Mouse (Mus musculus) frontal cortex, postnatal 36 days (tissue): Measurements from ENCODE around the gene Nek3.

Experiments used
- DNase-seq, 2 experiments: peaks; one replicate each; pipeline ENCODE4 v3.0.0; 2022; ENCODE audit warnings: low spot score in 2 of 2

Gene Nek3

GRCm38 (mm10) chr8:22166080-22166603 lies at the start of gene Nek3:
Gene Nek3, minus strand, starts transcription at chr8:22166435.
- DNase-seq, result peak; percentile 72 to 73

GRCm38 (mm10) chr8:22214826-22215225 lies 48.6 kb upstream of the Nek3 start:
- DNase-seq, result no peak

GRCm38 (mm10) chr8:22209012-22209411 lies 42.8 kb upstream of the Nek3 start:
- DNase-seq, result no peak

GRCm38 (mm10) chr8:22207535-22207934 lies 41.3 kb upstream of the Nek3 start:
- DNase-seq, result no peak

- no peak for DNase-seq
These were observed 33.2 kb upstream of the Nek3 start for GRCm38 (mm10) chr8:22199481-22199880.

- no peak for DNase-seq
These were observed 31.7 kb upstream of the Nek3 start for GRCm38 (mm10) chr8:22197914-22198313.

- DNase-seq, result no peak
These were observed 27.3 kb upstream of the Nek3 start for GRCm38 (mm10) chr8:22193432-22194010.

GRCm38 (mm10) chr8:22192660-22193431 lies 26.6 kb upstream of the Nek3 start, which contains the start of gene Vps36:
Gene Vps36, plus strand, starts transcription at chr8:22192809.
- peak; percentile 85 to 87 for DNase-seq

GRCm38 (mm10) chr8:22185431-22186397 lies 19.5 kb upstream of the Nek3 start, which contains the start of gene Ckap2:
Gene Ckap2, minus strand, starts transcription at chr8:22185819.
- peak; percentile 82 to 84 for DNase-seq

GRCm38 (mm10) chr8:22184884-22185283 lies 18.6 kb upstream of the Nek3 start:
- DNase-seq, result no peak

GRCm38 (mm10) chr8:22175966-22176365 lies 9.7 kb upstream of the Nek3 start:
- no peak for DNase-seq

GRCm38 (mm10) chr8:22169167-22169566 lies 2.9 kb upstream of the Nek3 start:
- peak in 1 of 2 experiments; percentile 31 for DNase-seq

GRCm38 (mm10) chr8:22165251-22166079 lies 770 bp downstream of the Nek3 start:
- no peak for DNase-seq

GRCm38 (mm10) chr8:22164431-22164830 lies 1.8 kb downstream of the Nek3 start:
- no peak for DNase-seq

- DNase-seq, result no peak
These were observed 4.0 kb downstream of the Nek3 start for GRCm38 (mm10) chr8:22162206-22162605.

GRCm38 (mm10) chr8:22150345-22150663 lies 15.9 kb downstream of the Nek3 start:
- DNase-seq, result no peak

- no peak for DNase-seq
These were observed 16.4 kb downstream of the Nek3 start for GRCm38 (mm10) chr8:22149643-22150344.

GRCm38 (mm10) chr8:22148367-22148740 lies 17.9 kb downstream of the Nek3 start:
- DNase-seq, result no peak

- DNase-seq, result no peak
These were observed 18.4 kb downstream of the Nek3 start for GRCm38 (mm10) chr8:22147706-22148366.

- no peak for DNase-seq
These were observed 20.4 kb downstream of the Nek3 start for GRCm38 (mm10) chr8:22145831-22146230.
